Mouse (Mus musculus) megakaryocyte-erythroid progenitor cell, adult 5-6 weeks (primary cell): ENCODE measurements around the gene Samd11. TPM values are rescaled to one million over a fixed set of nuclear protein-coding genes. Genes with fewer than 3 reads are reported as not detected.

Source experiments
- ATAC-seq: replicated peaks from 2 replicates; pipeline ENCODE4 v1.8.0; 2016; ENCODE audit warnings: mild to moderate bottlenecking, inconsistent platforms; ENCODE audit not compliant: severe bottlenecking, poor library complexity, low FRiP score, low TSS enrichment
- total RNA-seq, 2 experiments: library from RNA; stranded (forward) in 1 of 2; stranded (reverse) in 1 of 2; fragments of 200-1000, 215-1000 nt in 1 of 2; fragments of >200 nt in 1 of 2; fragmentation: Nextera tagmentation in 1 of 2; gene quantifications; 2 replicates each; pipeline ENCODE4 v1.2.3; 2014 to 2017

The Samd11 gene
- total RNA-seq, 2 experiments from 2014 or later = 0.70 to 0.72 TPM

DNA sequence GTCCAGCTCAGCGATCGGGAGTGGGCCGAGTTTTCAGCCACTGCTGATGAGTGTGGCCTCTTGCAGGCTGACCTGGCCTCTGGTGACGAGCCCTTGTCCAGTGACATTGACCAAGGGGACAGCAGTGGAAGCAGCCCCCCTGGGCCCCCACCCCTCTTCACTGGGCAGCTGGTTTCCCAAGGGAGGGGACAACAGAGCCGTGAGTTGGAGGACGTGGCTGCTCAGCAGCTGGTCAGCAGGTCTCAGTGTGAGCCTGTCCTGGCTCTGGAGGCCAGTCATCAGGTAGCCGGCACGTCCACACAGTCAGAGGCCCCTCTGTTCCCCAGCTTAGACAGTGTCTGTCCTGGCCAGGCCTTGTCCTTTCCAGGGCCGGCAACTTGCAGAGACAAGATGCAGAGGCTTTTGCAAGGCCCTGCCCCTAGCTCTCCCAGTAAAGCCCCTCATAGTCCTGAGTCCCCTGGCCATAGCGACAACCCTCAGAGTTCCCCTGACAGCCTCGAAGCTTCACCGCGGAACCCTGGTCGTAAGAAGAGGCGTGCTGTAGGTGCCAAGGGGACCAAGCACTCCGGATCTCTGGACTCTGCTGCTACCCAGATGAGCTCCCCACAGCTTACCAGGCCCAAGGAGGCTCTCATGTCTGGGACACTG is 38.3 kb downstream of the Samd11 start:
- no peak for ATAC-seq

DNA sequence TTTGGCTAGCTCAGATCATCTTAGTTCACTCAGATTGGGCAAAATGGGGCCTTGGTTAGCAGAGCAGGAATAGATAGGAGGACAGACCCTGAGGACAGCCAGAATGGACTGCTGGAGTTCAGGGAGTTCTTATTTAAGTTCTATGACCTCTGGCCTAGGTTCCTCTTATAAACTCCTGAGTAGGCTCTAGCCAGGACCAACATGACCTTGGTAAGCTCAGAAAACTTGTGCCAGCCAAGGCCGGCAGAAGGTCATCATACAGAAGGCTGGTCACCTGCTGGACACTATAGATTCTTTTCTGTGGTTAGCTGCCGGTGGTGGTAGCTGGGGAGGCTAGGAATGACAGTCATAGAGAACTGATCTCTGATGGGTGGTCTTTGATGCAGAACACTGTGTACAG is 39.3 kb downstream of the Samd11 start:
- ATAC-seq = no peak

DNA sequence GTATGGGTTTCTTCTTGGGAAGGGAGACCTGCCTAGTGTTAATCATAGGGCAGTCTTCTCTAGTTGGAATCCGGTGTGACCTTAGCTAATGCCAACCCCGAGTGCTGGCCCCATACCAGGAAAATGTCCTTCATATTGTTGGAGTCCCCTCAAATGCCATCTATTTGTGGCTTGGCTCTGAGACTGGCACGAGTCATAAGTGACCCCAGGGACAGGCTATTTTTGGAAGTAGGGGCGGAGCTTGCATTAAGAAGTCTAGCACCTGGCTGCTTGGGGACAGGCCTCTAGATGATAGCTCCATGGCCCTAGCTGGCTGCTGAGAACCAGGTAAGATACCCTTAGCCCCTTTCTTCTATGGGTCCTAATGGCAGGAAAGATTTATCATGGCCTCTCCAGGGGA is 39.8 kb downstream of the Samd11 start, which contains the start of gene Perm1:
Perm1 (plus strand) TSS at position 220 of the 400 bp plus-strand sequence.
- ATAC-seq = no peak

DNA sequence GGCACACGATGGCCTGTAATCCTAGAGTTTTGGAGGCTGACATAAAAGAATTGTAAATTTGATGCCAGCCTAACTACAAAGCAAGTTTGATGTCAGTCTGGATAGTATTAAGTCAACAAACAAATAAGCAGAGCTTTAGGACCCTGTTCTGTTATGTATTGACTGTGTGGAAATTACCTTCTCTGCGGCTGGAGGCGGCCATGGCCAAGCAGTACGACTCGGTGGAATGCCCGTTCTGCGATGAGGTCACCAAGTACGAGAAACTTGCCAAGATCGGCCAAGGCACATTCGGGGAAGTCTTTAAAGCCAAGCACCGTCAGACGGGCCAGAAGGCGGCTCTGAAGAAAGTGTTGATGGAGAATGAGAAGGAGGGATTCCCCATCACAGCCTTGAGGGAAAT is 42.3 kb downstream of the Samd11 start:
- ATAC-seq = no peak

DNA sequence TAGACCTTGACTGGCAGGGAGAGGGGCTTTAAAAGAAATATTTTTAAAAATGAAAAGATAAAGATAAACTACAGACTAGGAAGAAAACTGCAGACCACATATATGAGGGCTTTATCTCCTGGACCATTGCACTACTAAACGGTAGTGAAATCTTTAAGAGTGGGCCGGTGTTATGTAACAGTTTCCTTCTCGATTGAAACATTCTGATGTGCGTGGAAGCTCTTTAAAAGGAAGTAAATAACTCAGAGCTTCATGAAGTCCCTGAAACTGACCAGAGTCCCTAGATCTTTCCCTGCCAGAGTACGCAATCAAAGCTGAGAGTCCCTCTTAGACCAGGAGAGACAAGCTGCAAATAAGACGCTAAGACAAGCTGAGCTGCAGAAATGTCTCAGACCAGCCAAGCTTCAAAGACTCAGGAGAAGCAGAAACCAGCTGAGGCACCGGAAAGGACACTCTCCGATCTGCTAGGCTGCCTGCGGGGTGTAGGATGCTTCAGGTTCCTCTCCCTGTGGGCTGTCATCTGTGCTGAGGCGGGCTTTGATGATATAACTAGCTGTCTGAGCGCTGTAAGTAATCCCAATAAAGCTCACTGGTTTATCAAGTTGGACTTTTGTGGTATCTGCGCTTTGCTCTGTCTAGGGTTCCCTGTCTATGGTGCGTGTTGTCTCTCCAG is 45.4 kb downstream of the Samd11 start:
- ATAC-seq = no peak

DNA sequence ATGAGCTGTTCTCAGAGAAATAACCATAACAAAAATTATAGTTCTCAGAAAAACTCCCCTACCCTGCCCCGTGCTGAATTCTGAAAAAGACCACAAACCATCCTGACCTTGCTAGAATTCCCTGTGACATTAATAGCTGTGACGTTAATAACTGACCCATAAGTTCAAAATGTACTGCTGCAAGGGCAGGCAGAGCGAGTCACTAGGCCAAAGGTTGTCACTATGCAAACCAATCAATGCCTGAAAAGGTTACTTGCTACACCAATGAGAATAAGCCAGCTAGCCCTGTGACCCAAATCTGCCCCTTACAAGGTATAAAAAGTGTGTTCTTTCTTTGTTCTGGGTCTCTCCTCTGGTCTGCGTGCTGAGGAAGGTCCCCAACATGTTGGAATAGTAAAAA is 46.6 kb downstream of the Samd11 start:
- ATAC-seq = no peak

DNA sequence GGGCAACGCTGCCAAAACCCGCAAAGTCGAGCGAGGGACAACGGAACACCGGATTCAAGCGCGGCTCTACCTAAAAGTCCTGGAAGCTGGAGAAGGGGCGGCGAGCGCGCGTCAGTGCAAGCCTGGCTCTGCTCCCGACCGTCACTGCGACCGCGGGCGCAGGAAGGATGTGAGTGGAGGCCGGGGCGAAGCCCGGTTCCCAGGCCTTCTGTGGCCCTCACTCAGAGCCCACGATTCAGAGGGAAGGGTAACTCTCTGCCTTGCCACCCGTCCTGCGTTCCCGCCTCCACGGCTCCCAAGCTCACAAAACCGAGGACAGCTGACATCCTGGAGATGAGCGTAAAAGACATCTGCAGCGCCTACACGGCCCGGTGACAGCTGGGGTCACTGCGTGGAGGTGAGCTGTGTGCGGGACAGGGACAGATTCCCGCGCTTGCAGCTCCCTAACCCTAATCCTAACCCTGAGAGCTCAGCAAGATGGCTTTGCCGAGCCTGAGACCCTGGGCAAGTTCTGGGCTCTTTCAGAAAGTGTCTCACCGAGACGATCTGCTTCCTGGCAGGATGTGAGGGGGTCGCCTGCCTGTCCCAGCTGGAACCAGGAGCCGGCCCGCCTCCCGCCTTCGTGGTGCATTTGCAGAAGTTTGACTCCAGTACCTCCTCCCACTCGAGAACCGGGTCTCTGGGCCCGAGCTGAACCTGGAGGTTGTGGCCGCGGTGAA is 51.9 kb downstream of the Samd11 start:
- ATAC-seq = 0 out of 2 replicates have a peak, but pooled peaks have one; percentile 6

DNA sequence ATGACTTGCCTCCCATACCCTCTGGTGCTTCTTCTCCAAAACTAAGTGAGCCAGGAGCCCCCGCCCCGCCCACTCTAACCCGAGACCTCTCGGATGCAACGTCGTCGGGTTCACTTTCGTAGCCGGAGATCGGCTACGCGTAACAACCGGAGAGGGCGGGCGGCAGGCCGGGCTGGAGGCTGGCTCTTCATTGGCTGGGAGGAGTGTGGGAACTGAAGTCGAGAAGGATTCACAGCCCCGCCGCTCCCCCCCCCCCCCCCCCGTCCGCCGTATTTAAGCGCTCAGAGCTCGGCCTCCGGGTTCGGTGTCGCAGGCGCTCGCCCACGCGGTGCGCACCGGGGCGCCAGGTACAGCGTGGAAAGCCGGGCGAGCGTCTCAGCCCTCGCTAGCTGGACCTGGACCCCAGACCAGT is 52.5 kb downstream of the Samd11 start, which contains the start of gene AW011738:
AW011738 (plus strand) TSS at position 304 of the 412 bp plus-strand sequence.
- peak; percentile 69 for ATAC-seq

DNA sequence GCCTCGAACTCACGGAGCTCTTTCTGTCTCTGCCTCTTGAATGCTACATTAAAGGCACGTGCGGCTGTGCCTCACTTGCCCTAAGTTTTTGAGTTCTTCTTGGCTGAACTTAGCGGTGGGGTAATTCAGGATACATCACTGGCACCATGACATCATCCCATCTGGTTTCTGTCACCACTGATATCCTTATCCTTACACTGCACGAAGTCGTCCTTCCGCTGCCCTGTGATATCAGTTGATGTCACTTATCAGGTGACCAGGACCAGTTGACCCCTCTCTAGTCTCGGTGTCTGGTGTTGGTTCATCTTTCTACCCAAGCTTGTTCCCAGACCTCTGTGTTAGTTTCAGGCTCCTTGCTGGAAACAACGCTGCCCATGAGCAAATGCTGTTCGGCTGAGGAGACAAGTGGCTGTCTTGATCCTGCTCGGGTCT is 53.0 kb downstream of the Samd11 start:
- peak; percentile 79 for ATAC-seq

DNA sequence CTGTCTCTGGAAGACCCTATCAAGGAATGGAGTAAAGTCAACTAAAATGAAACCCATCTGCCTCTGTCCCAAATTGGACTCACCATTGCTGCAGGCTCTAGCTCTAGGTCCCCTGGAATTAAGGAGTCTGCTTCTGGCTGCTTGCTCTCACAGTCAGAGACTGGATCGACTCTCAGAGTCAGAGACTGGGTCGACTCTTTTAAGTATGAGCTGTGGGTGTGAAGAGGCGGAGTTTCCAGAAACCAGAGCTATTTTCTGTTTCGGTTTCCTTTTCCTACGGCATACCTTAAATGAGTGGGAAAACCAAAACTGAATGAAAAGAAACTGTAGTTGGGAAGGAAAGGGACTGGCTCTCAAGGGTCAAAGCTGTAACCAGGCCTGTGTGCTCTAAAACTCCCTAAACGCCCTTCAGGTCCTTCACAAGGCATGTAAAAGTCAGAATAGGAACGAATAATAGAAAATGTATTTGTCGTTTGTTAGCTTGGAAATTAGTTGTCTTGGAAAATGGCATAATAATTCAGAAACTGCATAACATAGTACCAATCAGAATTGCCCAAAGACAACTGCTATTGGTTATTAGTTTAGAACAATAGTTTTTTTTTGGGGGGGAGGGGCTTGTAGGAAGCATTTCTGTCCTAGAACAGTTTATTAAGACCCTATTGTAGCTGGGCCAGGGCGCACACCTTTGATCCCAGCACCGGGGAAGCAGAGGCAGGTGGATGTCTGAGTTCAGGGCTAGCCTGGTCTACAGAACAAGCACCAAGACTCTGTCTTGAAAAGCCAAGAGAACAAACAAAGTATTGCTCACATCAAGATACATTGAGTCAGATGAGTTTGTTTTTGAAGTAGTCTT is 54.6 kb downstream of the Samd11 start, which contains the start of gene Isg15:
Isg15 (minus strand) TSS at position 196 of the 853 bp plus-strand sequence.
- no peak for ATAC-seq

DNA sequence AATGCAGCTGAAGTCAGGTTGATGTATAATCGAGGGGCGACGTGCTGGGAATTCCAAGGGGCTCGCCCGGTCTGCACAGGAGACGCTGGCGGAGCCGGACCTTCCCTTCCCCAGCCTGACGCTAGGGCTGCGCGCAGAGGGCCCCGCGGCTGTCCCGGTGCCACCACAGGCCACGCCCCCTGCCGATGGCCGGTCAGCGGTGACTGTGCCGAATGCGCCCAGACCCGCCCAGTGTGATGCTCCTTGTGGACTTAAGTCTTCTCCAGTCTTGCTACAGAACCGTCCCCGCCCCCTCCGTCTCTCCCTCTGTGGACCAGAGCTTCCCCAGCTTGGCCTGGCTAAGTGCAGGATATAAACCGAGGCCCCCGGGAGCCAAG is 57.6 kb downstream of the Samd11 start:
- ATAC-seq = peak; percentile 50

DNA sequence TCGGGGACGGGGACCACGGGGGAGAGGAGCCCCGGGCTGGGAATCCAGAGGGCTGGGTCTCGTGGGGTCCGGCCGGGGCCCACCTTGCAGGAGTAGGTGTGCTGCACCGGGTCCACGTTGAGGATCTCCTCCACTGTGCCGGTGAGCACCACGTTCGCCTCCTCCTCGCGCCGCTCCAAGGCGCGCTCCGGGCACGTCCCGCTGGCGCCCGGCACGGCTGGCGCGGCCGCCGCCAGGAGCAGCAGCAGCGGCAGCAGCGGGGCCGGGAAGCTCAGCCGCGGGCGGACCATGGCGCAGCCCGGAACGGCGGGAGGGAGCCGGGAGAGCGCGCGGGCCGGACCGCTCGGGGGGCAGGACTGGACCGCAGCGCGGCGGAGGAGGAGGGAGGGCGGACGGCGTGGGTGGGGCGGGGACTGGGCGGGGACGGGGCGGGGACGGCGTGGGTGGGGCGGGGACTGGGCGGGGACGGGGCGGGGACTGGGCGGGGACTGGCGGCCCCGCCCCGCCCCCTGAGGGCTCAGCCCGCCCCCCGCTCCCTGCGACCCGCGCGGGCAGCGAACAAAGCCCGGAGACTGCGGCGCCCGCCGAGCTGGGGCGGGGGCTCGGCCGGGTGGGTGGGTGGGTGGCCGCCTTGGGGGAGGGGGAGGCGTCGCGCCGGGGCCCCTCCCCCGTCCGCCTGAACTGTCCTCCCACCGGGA is 58.2 kb downstream of the Samd11 start, which contains the start of gene Agrn:
Agrn (minus strand) TSS at position 358 of the 698 bp plus-strand sequence.
- ATAC-seq = peak; percentile 48

Other genes starting within 250 kb of the Samd11 start
- gene Tnfrsf4, start 241.8 kb downstream of the Samd11 start, total RNA-seq (2014; fragmentation: Nextera tagmentation) = 2.5 and 6.9 TPM in 2 replicates
- gene Tnfrsf4, start 241.8 kb downstream of the Samd11 start, total RNA-seq (2017) = 1.8 and 5.6 TPM in 2 replicates
- 3.7 and 7.5 TPM in 2 replicates for gene Tnfrsf18, start 229.5 kb downstream of the Samd11 start, total RNA-seq (2014; fragmentation: Nextera tagmentation)
- gene Tnfrsf18, start 229.5 kb downstream of the Samd11 start, total RNA-seq (2017) = 2.6 and 7.0 TPM in 2 replicates
- gene Ttll10, start 196.2 kb downstream of the Samd11 start, total RNA-seq (2014; fragmentation: Nextera tagmentation) = not detected in 2 replicates
- gene Ttll10, start 196.2 kb downstream of the Samd11 start, total RNA-seq (2017) = not detected in 2 replicates
- gene 9430015G10Rik, start 145.7 kb downstream of the Samd11 start, total RNA-seq (2014; fragmentation: Nextera tagmentation) = 42.9 and 43.3 TPM in 2 replicates
- gene 9430015G10Rik, start 145.7 kb downstream of the Samd11 start, total RNA-seq (2017) = 33.9 and 38.2 TPM in 2 replicates
- gene Rnf223, start 125.1 kb downstream of the Samd11 start, total RNA-seq (2014; fragmentation: Nextera tagmentation) = 1.1 TPM in 1 of 2 replicates, not detected in the other
- not detected in 2 replicates for gene Rnf223, start 125.1 kb downstream of the Samd11 start, total RNA-seq (2017)
- gene Agrn, start 58.2 kb downstream of the Samd11 start, total RNA-seq (2014; fragmentation: Nextera tagmentation) = 7.8 and 8.9 TPM in 2 replicates
- gene Agrn, start 58.2 kb downstream of the Samd11 start, total RNA-seq (2017) = 3.3 TPM in 2 replicates
- 0.66 and 3.4 TPM in 2 replicates for gene Isg15, start 54.8 kb downstream of the Samd11 start, total RNA-seq (2014; fragmentation: Nextera tagmentation)
- gene Isg15, start 54.8 kb downstream of the Samd11 start, total RNA-seq (2017) = 3.2 and 5.6 TPM in 2 replicates
- 0.55 TPM in 1 of 2 replicates, not detected in the other for gene AW011738, start 52.4 kb downstream of the Samd11 start, total RNA-seq (2014; fragmentation: Nextera tagmentation)
- gene AW011738, start 52.4 kb downstream of the Samd11 start, total RNA-seq (2017) = 0.38 and 1.2 TPM in 2 replicates
- gene Perm1, start 39.8 kb downstream of the Samd11 start, total RNA-seq (2014; fragmentation: Nextera tagmentation) = not detected in 2 replicates
- not detected in 2 replicates for gene Perm1, start 39.8 kb downstream of the Samd11 start, total RNA-seq (2017)
- 16.9 and 31.4 TPM in 2 replicates for gene Plekhn1, start 20.8 kb downstream of the Samd11 start, total RNA-seq (2014; fragmentation: Nextera tagmentation)
- gene Plekhn1, start 20.8 kb downstream of the Samd11 start, total RNA-seq (2017) = 8.7 and 11.7 TPM in 2 replicates
- gene Noc2l, start 19.6 kb downstream of the Samd11 start, total RNA-seq (2014; fragmentation: Nextera tagmentation) = 160 TPM in 2 replicates
- gene Noc2l, start 19.6 kb downstream of the Samd11 start, total RNA-seq (2017) = 148 and 207 TPM in 2 replicates
- not detected in 2 replicates for gene Vmn2r-ps159, start 75.4 kb upstream of the Samd11 start, total RNA-seq (2014; fragmentation: Nextera tagmentation)
- not detected in 2 replicates for gene Vmn2r-ps159, start 75.4 kb upstream of the Samd11 start, total RNA-seq (2017)